Mouse (Mus musculus) cerebellum, postnatal 25 days (tissue): ENCODE results near the gene Mrgprf.
A peak's percentile ranks its signal among the peaks of the same experiment; 100 is the strongest.

ENCODE experiments used
- DNase-seq, 2 experiments: peaks; one replicate each; pipeline ENCODE4 v3.0.0; 2021; ENCODE audit warnings: mixed read lengths in 2 of 2

Gene Mrgprf

GRCm38 (mm10) chr7:145337889-145338288, 37.3 kb downstream of the Mrgprf start:
- peak; percentile 52 to 55 for DNase-seq

DNA sequence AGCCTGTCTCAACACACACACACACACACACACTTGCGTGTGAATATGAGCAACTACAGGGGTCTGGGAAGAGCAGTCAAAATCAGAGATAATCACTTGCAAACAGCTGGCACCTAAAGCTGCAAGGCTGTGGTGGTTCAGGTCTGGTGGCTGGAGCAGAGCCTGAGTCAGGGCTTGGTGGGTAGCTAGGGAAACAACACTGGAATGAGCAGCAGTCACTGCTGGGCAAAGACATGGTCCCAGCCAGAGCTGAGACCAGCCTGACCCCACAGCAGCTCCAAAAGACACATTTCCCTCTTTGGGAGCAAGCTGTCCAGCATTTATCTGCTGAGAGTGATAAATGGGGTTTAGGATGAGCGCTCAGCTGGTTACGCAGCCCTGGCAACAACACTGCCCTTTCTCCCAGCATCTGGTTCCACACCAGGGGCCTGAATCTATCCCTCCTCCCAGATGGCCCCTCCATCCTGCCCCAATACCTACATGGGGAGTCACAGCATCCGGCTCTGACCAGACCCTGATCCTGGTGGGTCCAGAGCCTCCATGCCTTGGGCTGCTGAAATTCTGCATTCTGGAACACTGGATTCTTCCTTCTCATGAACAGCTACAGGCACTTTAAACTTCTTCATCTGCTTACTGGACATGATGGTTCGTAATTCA, 39.7 kb downstream of the Mrgprf start:
- no peak for DNase-seq
